Mouse (Mus musculus): ENCODE results near the gene Olfr352. TPM values are rescaled to one million over a fixed set of nuclear protein-coding genes. Genes with fewer than 3 reads are reported as not detected.

The Olfr352 gene
- not detected in 2 replicates for polyA plus RNA-seq (2015; fragmentation: Nextera tagmentation; extraction: Ambion mirVana)

DNA sequence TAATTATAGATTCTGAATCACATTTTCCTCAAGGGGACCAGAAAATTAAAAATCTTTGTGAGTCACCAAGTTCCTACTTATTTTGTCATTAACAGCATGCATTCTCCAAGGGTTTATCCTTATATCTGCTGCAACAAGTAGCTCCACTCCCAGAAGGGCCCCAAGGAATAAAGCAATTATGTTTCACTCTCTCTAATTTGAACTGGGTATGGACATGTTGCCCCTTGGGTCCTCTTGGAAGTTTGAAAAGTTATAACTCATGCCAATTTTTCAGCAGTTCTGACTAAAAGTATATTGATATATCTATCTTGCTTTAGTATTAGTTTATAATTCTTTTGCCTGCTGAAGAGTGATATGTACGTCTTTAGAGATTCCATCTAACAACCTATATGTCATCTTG, at the start of gene Olfr352:
TSS of gene Olfr352 (plus strand) at position 301 of the 400 bp plus-strand sequence.
- no peak within 1 kb of the TSS for H3K4me2 ChIP-seq
- WGBS = 67% methylated on average over 1 of the region's 1 CpGs
- ATAC-seq (replicated peaks; ENCODE audit: insufficient number of reproducible peaks, insufficient read depth, low FRiP score, low read depth) = no peak
- no peaks in the 10 kb centered on the region for H3K9me3 ChIP-seq (replicated peaks)
- H3K4me1 ChIP-seq (replicated peaks) = no peaks in the 10 kb centered on the region
- no peak within 1 kb of the TSS for H3K27ac ChIP-seq
- no peaks in the 10 kb centered on the region for H3K27me3 ChIP-seq
- no peaks in the 10 kb centered on the region for H3K36me3 ChIP-seq
- no peak within 1 kb of the TSS for H3K4me3 ChIP-seq
- H3K9ac ChIP-seq = no peak within 1 kb of the TSS

DNA sequence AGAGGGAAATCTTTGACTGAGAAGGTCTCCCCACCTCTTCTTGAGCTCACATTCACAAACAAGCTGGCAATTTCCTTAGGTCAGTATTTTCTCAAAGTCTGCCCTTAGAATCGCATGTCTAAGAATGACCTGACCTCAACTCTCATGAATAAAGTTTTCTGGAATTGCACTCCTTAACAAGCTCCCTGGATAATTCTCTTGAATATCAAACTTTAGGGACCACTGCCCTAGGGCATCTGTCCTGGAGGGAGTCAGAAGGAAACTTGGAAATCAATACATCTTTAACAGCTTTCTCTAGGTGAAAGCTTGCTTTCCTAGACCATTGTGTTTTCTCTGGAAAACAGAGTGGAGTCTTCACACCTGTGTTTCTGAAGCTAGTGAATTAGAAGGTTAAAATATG, 22.2 kb upstream of the Olfr352 start, which contains the start of gene Olfr350:
TSS of gene Olfr350 (plus strand) at position 301 of the 400 bp plus-strand sequence.
- Histone ChIP-seq H3K36me3 (no peaks in the 10 kb centered on the region), H3K9ac (no peak within 1 kb of the TSS), H3K27ac (no peak within 1 kb of the TSS), H3K9me3 (replicated peaks) (no peaks in the 10 kb centered on the region; the same call in none of the 2 replicates), H3K4me1 (replicated peaks) (no peaks in the 10 kb centered on the region), H3K4me3 (no peak within 1 kb of the TSS), H3K27me3 (no peaks in the 10 kb centered on the region), H3K4me2 (no peak within 1 kb of the TSS)
- ATAC-seq (replicated peaks; ENCODE audit: insufficient number of reproducible peaks, insufficient read depth, low FRiP score, low read depth) = no peak
- WGBS = 81% methylated on average over 1 of the region's 1 CpGs

- H3K4me3 ChIP-seq = no peak within 1 kb of the TSS
- H3K27me3 ChIP-seq = no peaks in the 10 kb centered on the region
- no peaks in the 10 kb centered on the region for H3K4me1 ChIP-seq (replicated peaks)
- no peaks in the 10 kb centered on the region for H3K36me3 ChIP-seq
- H3K4me2 ChIP-seq = no peak within 1 kb of the TSS
- no peaks in the 10 kb centered on the region for H3K9me3 ChIP-seq (replicated peaks)
- no peak within 1 kb of the TSS for H3K9ac ChIP-seq
- WGBS = 62% methylated on average over 1 of the region's 1 CpGs
- no peak for ATAC-seq (replicated peaks; ENCODE audit: insufficient number of reproducible peaks, insufficient read depth, low FRiP score, low read depth)
- H3K27ac ChIP-seq = no peak within 1 kb of the TSS
Observed at GRCm38 (mm10) chr2:36862560-36862959, 5.7 kb upstream of the Olfr352 start, which contains the start of gene Olfr351. Olfr351 (minus strand) TSS chr2:36862660.

DNA sequence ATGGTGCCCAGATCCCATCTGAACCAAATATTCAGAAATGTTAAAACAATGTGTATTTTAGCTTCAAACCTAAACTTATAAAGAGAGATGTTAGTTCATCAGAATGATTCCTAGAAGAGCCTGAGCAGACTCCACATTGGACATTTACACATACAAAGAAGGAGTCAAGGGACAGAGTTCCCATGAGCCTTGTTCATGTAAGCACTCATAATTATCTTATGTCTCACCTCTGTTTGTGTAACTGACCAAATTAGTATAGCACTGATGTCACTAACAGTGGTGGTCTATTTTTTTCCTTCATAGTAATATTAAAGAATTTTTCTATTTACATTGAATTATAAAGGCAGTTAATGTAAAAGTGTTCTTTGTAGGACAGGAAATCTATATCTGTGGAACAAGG, 24.6 kb downstream of the Olfr352 start, which contains the start of gene Olfr353:
TSS of gene Olfr353 (minus strand) at position 101 of the 400 bp plus-strand sequence.
- no peak within 1 kb of the TSS for H3K4me3 ChIP-seq
- no peaks in the 10 kb centered on the region for H3K4me1 ChIP-seq (replicated peaks)
- ATAC-seq (replicated peaks; ENCODE audit: insufficient number of reproducible peaks, insufficient read depth, low FRiP score, low read depth) = no peak
- no peak within 1 kb of the TSS for H3K9ac ChIP-seq
- no peak within 1 kb of the TSS for H3K27ac ChIP-seq
- no peaks in the 10 kb centered on the region for H3K36me3 ChIP-seq
- H3K9me3 ChIP-seq (replicated peaks) = no peaks in the 10 kb centered on the region
- H3K4me2 ChIP-seq = no peak within 1 kb of the TSS
- H3K27me3 ChIP-seq = no peaks in the 10 kb centered on the region

DNA sequence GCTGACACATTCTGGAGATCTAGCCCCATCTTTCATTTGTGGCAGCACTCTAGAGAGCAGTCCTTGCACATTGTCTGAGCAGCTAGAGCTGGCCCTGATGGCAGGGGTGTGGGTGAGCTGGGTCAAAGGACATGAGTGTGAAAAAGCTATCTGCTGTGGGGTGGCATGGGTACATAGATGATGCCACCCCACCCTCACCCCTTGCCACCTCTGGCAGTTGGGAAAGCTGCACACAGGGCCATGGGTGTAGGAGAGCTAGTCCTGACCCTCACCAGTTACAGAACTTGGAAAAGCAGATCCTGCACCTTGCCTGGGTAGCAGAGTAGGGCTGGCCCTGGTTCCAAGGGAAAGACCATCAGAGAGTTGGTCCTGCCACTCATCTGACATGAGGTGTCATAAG, 28.9 kb downstream of the Olfr352 start:
- H3K27ac ChIP-seq = no peak overlapping the region
- H3K4me3 ChIP-seq = no peak overlapping the region
- H3K36me3 ChIP-seq = no peaks in the 10 kb centered on the region
- no peak overlapping the region for H3K9ac ChIP-seq
- no peaks in the 10 kb centered on the region for H3K27me3 ChIP-seq
- ATAC-seq (replicated peaks; ENCODE audit: insufficient number of reproducible peaks, insufficient read depth, low FRiP score, low read depth) = no peak
- no peak overlapping the region for H3K4me2 ChIP-seq
- H3K9me3 ChIP-seq (replicated peaks) = no peaks in the 10 kb centered on the region
- H3K4me1 ChIP-seq (replicated peaks) = no peaks in the 10 kb centered on the region

DNA sequence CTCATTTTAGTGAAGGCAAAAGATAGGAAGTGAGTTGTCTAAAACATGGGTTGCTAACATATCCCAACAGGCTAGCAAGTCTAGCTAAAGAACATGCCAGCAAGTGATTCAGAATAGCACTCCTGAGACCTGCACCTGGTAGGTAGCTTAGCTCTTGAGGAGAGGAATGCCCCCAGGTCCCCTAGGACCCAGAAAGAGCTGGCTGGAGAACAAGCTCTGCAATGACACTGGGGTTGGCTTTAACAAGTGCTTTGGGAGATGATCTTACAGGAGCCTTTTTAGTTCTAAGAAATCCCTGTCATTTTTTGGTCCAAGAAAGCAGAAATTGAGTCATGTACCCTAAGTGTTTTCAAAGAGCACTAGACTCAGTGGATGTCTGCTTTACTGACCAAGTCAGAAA, 37.1 kb downstream of the Olfr352 start, which contains the start of gene Olfr354:
TSS of gene Olfr354 (plus strand) at position 301 of the 400 bp plus-strand sequence.
- Histone ChIP-seq H3K4me1 (replicated peaks) (no peaks in the 10 kb centered on the region), H3K9me3 (replicated peaks) (no peaks in the 10 kb centered on the region; the same call in 1 of the 2 replicates), H3K36me3 (no peaks in the 10 kb centered on the region), H3K9ac (no peak within 1 kb of the TSS), H3K4me3 (no peak within 1 kb of the TSS), H3K4me2 (no peak within 1 kb of the TSS), H3K27ac (no peak within 1 kb of the TSS), H3K27me3 (no peaks in the 10 kb centered on the region)
- ATAC-seq (replicated peaks; ENCODE audit: insufficient number of reproducible peaks, insufficient read depth, low FRiP score, low read depth) = no peak

Other genes with a start within 250 kb of the Olfr352 start
- not detected in 2 replicates for gene Olfr345, start 228.4 kb upstream of the Olfr352 start, polyA plus RNA-seq (2015; fragmentation: Nextera tagmentation; extraction: Ambion mirVana)
- not detected in 2 replicates for gene Olfr346, start 182.7 kb upstream of the Olfr352 start, polyA plus RNA-seq (2015; fragmentation: Nextera tagmentation; extraction: Ambion mirVana)
- gene Olfr347, start 136.6 kb upstream of the Olfr352 start, polyA plus RNA-seq (2015; fragmentation: Nextera tagmentation; extraction: Ambion mirVana) = not detected in 2 replicates
- not detected in 2 replicates for gene Olfr348, start 84.2 kb upstream of the Olfr352 start, polyA plus RNA-seq (2015; fragmentation: Nextera tagmentation; extraction: Ambion mirVana)
- not detected in 2 replicates for gene Olfr50, start 77.9 kb upstream of the Olfr352 start, polyA plus RNA-seq (2015; fragmentation: Nextera tagmentation; extraction: Ambion mirVana)
- gene Olfr3, start 51.4 kb upstream of the Olfr352 start, polyA plus RNA-seq (2015; fragmentation: Nextera tagmentation; extraction: Ambion mirVana) = not detected in 2 replicates
- not detected in 2 replicates for gene Olfr350, start 22.1 kb upstream of the Olfr352 start, polyA plus RNA-seq (2015; fragmentation: Nextera tagmentation; extraction: Ambion mirVana)
- not detected in 2 replicates for gene Olfr351, start 5.8 kb upstream of the Olfr352 start, polyA plus RNA-seq (2015; fragmentation: Nextera tagmentation; extraction: Ambion mirVana)
- gene Olfr353, start 24.5 kb downstream of the Olfr352 start, polyA plus RNA-seq (2015; fragmentation: Nextera tagmentation; extraction: Ambion mirVana) = not detected in 2 replicates
- not detected in 2 replicates for gene Olfr354, start 37.2 kb downstream of the Olfr352 start, polyA plus RNA-seq (2015; fragmentation: Nextera tagmentation; extraction: Ambion mirVana)
- gene Olfr355, start 60.4 kb downstream of the Olfr352 start, polyA plus RNA-seq (2015; fragmentation: Nextera tagmentation; extraction: Ambion mirVana) = not detected in 2 replicates
- gene Olfr356, start 68.7 kb downstream of the Olfr352 start, polyA plus RNA-seq (2015; fragmentation: Nextera tagmentation; extraction: Ambion mirVana) = not detected in 2 replicates
- gene Olfr357, start 125.4 kb downstream of the Olfr352 start, polyA plus RNA-seq (2015; fragmentation: Nextera tagmentation; extraction: Ambion mirVana) = not detected in 2 replicates
- gene Olfr358, start 140.9 kb downstream of the Olfr352 start, polyA plus RNA-seq (2015; fragmentation: Nextera tagmentation; extraction: Ambion mirVana) = not detected in 2 replicates
- not detected in 2 replicates for gene Olfr360, start 197.3 kb downstream of the Olfr352 start, polyA plus RNA-seq (2015; fragmentation: Nextera tagmentation; extraction: Ambion mirVana)
- gene Olfr361, start 220.8 kb downstream of the Olfr352 start, polyA plus RNA-seq (2015; fragmentation: Nextera tagmentation; extraction: Ambion mirVana) = not detected in 2 replicates
- gene Olfr362, start 249.4 kb downstream of the Olfr352 start, polyA plus RNA-seq (2015; fragmentation: Nextera tagmentation; extraction: Ambion mirVana) = not detected in 2 replicates

All from heart, embryonic 15.5 days (tissue).